Mouse (Mus musculus) MEL-GATA-1-ER (cell line): ENCODE measurements around the gene Stx4a.

Source experiments
- DNase-seq: peaks from one replicate; pipeline ENCODE4 v3.0.0-alpha.2; 2012; ENCODE audit warnings: low read depth; ENCODE audit errors: extremely low read depth

The Stx4a gene

DNA sequence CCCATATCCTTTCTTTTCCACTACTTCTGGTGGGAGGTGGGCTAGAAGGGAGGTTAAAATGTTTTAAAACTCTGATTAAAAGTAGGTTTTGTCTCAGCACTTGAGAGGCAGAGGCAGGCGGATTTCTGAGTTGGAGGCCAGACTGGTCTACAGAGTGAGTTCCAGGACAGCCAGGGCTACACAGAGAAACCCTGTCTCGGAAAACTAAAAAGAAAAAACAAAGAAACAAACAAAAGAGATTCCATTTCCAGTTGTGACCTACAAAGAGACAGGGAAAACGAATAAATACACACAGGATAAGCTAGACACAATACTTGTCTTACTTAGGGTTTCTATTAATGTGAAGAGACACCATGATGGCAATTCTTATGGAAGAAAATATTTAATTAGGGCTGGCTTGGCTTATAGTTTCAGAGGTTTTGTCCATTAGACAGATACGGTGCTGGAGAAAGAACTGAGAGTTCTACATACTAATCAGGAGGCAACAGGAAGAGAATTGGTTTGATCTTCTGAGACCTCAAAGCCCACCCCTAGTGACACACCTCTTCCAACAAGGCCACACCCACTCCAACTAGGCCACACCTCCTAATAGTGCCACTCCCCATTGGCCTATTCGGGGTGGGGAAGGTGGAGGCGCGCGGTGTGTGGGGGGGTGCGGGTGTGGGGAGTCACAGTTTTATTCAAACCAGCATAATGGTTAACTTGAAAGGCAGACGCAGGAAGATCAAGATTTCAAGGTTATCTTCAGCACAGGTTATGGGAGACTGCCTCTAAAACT, 74.3 kb downstream of the Stx4a start:
- no peak for DNase-seq
